Mouse (Mus musculus): ENCODE results near the gene Slc22a21. TPM values are rescaled to one million over a fixed set of nuclear protein-coding genes. Genes with fewer than 3 reads are reported as not detected.
"Not testable (repeated sequence)": the region's sequence is repeated elsewhere in the genome, so short reads cannot be mapped to it uniquely, and the experiment has no call there.

Slc22a21 gene
- polyA plus RNA-seq, 1 experiment from 2014 or later = 2.7 TPM

DNA sequence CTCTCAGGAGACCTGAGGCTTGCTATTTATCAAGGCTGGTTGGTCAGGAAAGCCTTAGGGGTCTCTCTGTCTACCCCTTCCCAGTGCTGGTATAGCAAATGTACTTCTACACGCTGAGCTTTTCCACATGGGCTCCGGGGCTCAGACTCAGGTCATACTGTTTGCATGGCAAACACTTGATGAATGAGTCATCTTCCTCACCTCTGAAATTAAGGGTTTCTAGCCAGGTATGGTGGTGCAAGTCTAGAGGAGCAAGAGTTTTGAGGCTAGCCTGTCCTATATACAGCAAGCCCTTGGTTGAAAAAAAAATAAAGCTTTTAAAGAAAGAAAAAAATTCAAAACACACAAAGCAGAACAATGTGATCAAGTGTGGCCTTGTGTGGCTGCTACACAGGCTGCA lies 31.1 kb upstream of the Slc22a21 start:
- 95% methylated on average over 2 of the region's 2 CpGs for WGBS
- Histone ChIP-seq H3K9ac (no peak overlapping the region), H3K36me3 (replicated peaks) (no peaks in the 10 kb centered on the region), H3K27me3 (no peaks in the 10 kb centered on the region), H3K27ac (no peak overlapping the region), H3K4me3 (replicated peaks) (no peak overlapping the region), H3K9me3 (no peaks in the 10 kb centered on the region), H3K4me2 (no peak overlapping the region), H3K4me1 (no peaks in the 10 kb centered on the region)
- no peak for ATAC-seq (ENCODE audit: low FRiP score)

DNA sequence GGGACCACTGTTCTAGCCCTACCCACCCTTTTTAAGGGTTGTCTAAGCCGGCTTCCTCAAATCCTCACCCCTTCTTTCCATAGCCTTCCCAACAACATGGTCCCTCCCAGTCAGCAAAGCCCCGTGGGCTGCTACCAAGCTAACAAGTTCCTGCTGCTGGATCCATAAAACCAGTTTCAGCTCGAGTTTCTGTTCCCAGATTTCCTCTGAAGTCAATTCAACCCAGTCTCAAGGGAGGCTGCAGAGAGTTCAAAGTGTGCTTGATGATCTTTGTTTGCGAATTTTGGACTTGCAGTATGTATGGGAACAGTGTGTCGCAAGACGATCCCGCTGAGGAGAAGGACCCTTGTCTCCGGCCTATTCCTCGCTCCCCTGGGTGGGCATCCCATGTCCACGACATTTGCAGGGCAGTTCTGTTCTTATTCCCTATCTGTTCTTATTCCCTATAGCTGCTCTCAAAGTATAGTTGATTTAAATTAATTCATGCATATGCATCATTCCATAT lies 28.3 kb upstream of the Slc22a21 start:
- no peaks in the 10 kb centered on the region for H3K9me3 ChIP-seq
- no peak for ATAC-seq (ENCODE audit: low FRiP score)
- H3K9ac ChIP-seq = no peak overlapping the region
- 84% methylated on average over 10 of the region's 10 CpGs for WGBS
- H3K36me3 ChIP-seq (replicated peaks) = no peaks in the 10 kb centered on the region
- no peak overlapping the region for H3K4me2 ChIP-seq
- H3K27me3 ChIP-seq = no peaks in the 10 kb centered on the region
- no peaks in the 10 kb centered on the region for H3K4me1 ChIP-seq
- H3K27ac ChIP-seq = no peak overlapping the region
- H3K4me3 ChIP-seq (replicated peaks) = no peak overlapping the region

- H3K9ac ChIP-seq = no peak overlapping the region
- no peaks in the 10 kb centered on the region for H3K36me3 ChIP-seq (replicated peaks)
- H3K4me2 ChIP-seq = no peak overlapping the region
- no peak overlapping the region for H3K4me3 ChIP-seq (replicated peaks)
- WGBS = 92% methylated on average over 11 of the region's 11 CpGs
- no peak overlapping the region for H3K27ac ChIP-seq
- H3K9me3 ChIP-seq = no peaks in the 10 kb centered on the region
- ATAC-seq (ENCODE audit: low FRiP score) = no peak
- H3K27me3 ChIP-seq = no peaks in the 10 kb centered on the region
- no peaks in the 10 kb centered on the region for H3K4me1 ChIP-seq
Observed at GRCm38 (mm10) chr11:54007717-54008116, 27.6 kb upstream of the Slc22a21 start.

DNA sequence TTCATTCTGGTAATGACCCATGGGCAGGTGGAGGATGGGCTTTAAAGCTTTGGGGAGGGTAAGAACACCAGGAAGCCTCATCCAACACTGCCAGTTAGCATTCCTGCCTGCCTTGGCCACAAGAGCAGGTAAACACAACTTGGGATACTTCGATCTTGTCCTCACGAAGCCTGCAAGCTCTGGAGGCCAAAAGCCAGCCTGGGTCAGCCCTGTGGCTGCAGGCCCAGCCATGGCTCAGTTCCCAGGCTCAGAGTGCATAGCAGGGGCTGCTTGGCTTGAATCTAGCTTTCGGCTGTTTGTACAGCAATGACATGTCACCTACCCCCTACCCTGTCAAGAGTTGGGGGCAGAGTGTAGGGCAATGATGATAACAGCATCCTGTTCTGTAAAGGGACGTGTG lies 26.8 kb upstream of the Slc22a21 start:
- H3K9me3 ChIP-seq = no peaks in the 10 kb centered on the region
- no peak overlapping the region for H3K4me2 ChIP-seq
- H3K4me3 ChIP-seq (replicated peaks) = no peak overlapping the region
- H3K9ac ChIP-seq = no peak overlapping the region
- H3K27ac ChIP-seq = no peak overlapping the region
- H3K27me3 ChIP-seq = no peaks in the 10 kb centered on the region
- peaks cover 6% of the 10 kb centered on the region; the same call in 1 of the 2 replicates for H3K4me1 ChIP-seq
- WGBS = 87% methylated on average over 4 of the region's 4 CpGs
- no peak for ATAC-seq (ENCODE audit: low FRiP score)
- no peaks in the 10 kb centered on the region for H3K36me3 ChIP-seq (replicated peaks)

GRCm38 (mm10) chr11:54006362-54006761 lies 26.2 kb upstream of the Slc22a21 start:
- WGBS = 86% methylated on average over 5 of the region's 5 CpGs

DNA sequence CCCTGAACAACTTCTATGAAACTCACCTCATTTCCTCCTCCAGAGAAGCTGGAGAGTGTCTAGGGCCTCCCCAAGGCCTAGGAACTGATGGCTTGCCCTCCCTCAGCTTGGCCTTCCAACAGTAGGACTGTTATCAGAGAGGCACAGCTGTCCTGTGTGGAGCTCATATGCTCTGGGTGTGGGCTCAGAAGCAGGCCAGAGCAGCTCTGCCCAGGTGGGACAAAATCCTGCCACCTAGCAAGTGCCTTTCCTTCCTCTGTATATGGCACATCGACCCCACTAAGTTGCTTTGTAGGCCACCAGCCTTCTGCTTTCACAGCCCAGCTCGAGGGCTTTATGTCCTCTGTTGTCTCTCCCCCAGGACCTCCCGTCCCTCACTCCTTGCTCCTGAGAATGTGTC lies 24.6 kb upstream of the Slc22a21 start:
- H3K27ac ChIP-seq = no peak overlapping the region
- WGBS = 84% methylated on average over 3 of the region's 3 CpGs

More at GRCm38 (mm10) chr11:54006362-54006761, 26.2 kb upstream of the Slc22a21 start:
- H3K27ac ChIP-seq; H3K36me3 ChIP-seq (replicated peaks); H3K4me3 ChIP-seq (replicated peaks); H3K4me1 ChIP-seq; H3K27me3 ChIP-seq; H3K4me2 ChIP-seq; H3K9me3 ChIP-seq; ATAC-seq (ENCODE audit: low FRiP score); H3K9ac ChIP-seq: not testable (repeated sequence)

DNA sequence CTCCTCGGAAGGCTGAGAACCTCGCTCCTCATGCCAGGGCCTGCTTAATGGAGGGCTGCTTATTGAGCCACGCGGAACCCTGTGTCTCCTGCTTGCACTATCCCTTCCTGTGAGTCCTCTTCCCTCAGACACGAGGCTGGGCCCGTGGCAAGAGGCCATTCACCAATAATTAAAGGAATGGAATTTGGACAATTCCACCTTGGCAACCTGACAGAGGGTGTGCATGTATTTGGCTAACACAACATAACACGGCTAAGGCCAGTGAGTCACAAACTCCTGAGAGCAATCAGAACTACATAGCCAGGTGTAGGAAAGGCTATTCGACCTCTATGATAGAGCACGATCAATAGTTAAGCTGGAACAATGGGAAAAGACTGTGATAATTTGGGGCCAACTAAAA lies 24.1 kb upstream of the Slc22a21 start:
- no peaks in the 10 kb centered on the region for H3K27me3 ChIP-seq
- no peak overlapping the region for H3K4me2 ChIP-seq
- H3K4me1 ChIP-seq = peaks cover 6% of the 10 kb centered on the region; the same call in 1 of the 2 replicates
- H3K4me3 ChIP-seq (replicated peaks) = no peak overlapping the region
- H3K27ac ChIP-seq = no peak overlapping the region
- H3K36me3 ChIP-seq (replicated peaks) = no peaks in the 10 kb centered on the region
- no peak for ATAC-seq (ENCODE audit: low FRiP score)
- WGBS = 82% methylated on average over 9 of the region's 9 CpGs
- H3K9me3 ChIP-seq = no peaks in the 10 kb centered on the region
- no peak overlapping the region for H3K9ac ChIP-seq

More for the DNA sequence above, 24.6 kb upstream of the Slc22a21 start:
- H3K9me3 ChIP-seq = no peaks in the 10 kb centered on the region
- peaks cover 6% of the 10 kb centered on the region; the same call in 1 of the 2 replicates for H3K4me1 ChIP-seq
- H3K4me2 ChIP-seq = no peak overlapping the region
- no peaks in the 10 kb centered on the region for H3K27me3 ChIP-seq
- H3K36me3 ChIP-seq (replicated peaks) = no peaks in the 10 kb centered on the region
- no peak for ATAC-seq (ENCODE audit: low FRiP score)
- H3K4me3 ChIP-seq (replicated peaks) = no peak overlapping the region
- H3K9ac ChIP-seq = no peak overlapping the region

DNA sequence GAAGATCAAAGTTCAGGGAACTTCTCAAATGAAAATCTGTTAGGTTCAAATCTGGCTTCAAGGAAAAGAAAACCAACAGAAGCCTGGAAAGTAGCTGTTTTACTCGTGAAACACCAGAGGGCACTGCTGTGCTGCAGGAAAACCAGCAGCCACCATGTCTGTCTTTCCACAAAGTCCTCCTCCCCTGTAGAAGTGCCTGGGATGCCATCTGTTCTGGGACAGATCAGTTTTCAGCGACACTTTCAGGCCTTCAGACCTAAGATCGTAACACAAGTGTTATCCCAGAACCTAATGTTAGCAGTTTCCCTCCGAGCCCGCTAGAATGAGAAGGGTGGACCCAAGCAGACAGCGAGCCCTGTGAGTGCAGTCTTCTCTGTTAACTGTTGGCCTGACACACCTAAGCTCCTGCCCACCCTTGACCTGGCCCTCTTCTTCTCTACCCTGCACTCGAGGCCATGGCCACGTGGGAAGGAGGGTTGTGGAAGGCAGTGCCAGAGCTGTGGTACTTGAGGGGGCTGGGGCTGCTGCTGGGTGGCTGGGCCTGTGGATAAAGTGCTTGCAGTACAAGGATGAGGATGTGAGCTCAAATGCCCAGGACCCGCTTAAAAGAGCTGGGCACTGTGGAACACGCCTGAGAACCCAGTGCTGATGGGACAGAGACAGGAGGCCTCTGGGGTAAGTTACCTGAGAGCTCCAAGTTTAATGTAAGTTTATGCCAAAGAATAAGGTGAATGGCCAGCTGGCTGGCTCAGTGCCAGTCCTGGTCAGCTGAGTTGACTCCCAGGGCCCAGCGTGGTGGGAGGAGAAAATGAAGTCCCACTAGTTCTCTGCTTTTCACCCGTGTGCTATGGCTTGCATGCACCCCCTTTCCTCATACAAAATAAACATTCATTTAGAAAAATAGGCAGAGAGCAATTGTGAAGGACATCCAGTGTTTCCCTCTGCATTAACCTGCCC lies 22.9 kb upstream of the Slc22a21 start:
- 0 out of 2 replicates have a peak, but pooled peaks have one; percentile 30 for ATAC-seq (ENCODE audit: low FRiP score)
- H3K4me3 ChIP-seq (replicated peaks); H3K9me3 ChIP-seq; H3K27me3 ChIP-seq; H3K36me3 ChIP-seq (replicated peaks); H3K4me1 ChIP-seq; H3K27ac ChIP-seq; H3K9ac ChIP-seq; H3K4me2 ChIP-seq: not testable (repeated sequence)
- WGBS = 55% methylated on average over 12 of the region's 12 CpGs

DNA sequence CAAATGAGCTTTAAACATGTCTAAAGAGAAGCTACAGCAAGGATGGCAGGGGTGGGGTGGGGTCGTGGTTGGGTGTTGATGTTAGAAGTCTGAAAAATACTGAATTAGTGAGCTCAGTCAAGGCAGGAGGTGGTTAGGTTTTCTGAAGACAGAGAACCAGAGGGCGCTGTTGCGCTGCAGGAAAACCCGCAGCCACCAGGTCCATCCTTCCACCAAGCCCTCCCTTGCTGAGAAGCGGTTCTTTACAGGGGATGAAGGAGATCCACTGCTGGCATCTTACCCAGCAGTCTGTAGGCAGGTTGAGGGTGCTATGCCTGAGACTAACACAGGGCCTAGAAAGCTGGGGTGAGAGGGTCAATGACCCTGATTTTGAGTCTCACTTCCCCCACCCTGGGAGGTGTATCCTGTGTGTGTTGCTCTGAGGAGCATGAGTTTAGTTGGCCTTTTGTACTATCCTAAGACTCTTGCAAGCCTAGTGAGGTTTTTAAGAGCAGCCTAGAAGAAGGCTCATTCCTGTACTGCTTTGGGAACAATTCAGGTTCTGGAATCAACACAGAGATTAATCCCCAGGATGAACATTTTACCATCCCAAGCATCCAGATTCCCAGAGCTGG lies 22.1 kb upstream of the Slc22a21 start:
- Histone ChIP-seq H3K4me1 (peaks cover 6% of the 10 kb centered on the region; the same call in 1 of the 2 replicates), H3K27me3 (no peaks in the 10 kb centered on the region), H3K9ac (no peak overlapping the region), H3K4me3 (replicated peaks) (no peak overlapping the region), H3K36me3 (replicated peaks) (no peaks in the 10 kb centered on the region), H3K9me3 (no peaks in the 10 kb centered on the region), H3K27ac (no peak overlapping the region), H3K4me2 (no peak overlapping the region; the same call in 1 of the 2 replicates)
- WGBS = 4% methylated on average over 5 of the region's 5 CpGs
- ATAC-seq (ENCODE audit: low FRiP score) = no peak

DNA sequence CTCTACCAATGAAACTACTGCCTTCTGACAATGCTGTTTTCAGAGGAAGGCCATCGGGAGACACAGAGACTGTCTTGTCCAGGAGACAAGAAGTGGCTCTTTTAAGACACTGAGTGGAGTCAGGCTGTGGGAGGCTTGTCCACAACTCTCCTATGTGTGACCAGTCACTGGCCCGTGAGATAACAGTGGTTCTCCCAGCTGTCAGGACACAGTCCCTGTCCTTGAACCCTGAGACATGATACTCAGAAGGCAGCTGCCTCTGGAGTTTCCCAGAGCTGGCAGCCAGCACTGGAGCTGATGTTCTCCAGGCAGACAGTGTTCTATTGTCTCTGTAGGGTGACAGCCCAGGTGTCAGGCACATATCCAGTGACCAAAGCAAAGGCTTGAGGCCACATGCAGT lies 17.5 kb upstream of the Slc22a21 start:
- 76% methylated on average over 2 of the region's 2 CpGs for WGBS
- H3K36me3 ChIP-seq (replicated peaks) = no peaks in the 10 kb centered on the region
- H3K9me3 ChIP-seq = no peaks in the 10 kb centered on the region
- no peaks in the 10 kb centered on the region for H3K27me3 ChIP-seq
- H3K4me3 ChIP-seq (replicated peaks) = no peak overlapping the region
- ATAC-seq (ENCODE audit: low FRiP score) = no peak
- H3K9ac ChIP-seq = no peak overlapping the region
- H3K4me2 ChIP-seq = no peak overlapping the region
- H3K4me1 ChIP-seq = peaks cover 6% of the 10 kb centered on the region; the same call in 1 of the 2 replicates
- no peak overlapping the region for H3K27ac ChIP-seq

- no peak overlapping the region for H3K4me2 ChIP-seq
- H3K4me3 ChIP-seq (replicated peaks) = no peak overlapping the region
- no peaks in the 10 kb centered on the region for H3K27me3 ChIP-seq
- no peak for ATAC-seq (ENCODE audit: low FRiP score)
- 93% methylated on average over 4 of the region's 4 CpGs for WGBS
- no peaks in the 10 kb centered on the region for H3K36me3 ChIP-seq (replicated peaks)
- H3K4me1 ChIP-seq = no peaks in the 10 kb centered on the region
- no peak overlapping the region for H3K27ac ChIP-seq
- no peak overlapping the region for H3K9ac ChIP-seq
- H3K9me3 ChIP-seq = no peaks in the 10 kb centered on the region
Observed at GRCm38 (mm10) chr11:53992264-53992663, 12.1 kb upstream of the Slc22a21 start.

- no peak overlapping the region for H3K9ac ChIP-seq
- no peaks in the 10 kb centered on the region for H3K4me1 ChIP-seq
- no peak overlapping the region for H3K4me2 ChIP-seq
- no peak overlapping the region for H3K4me3 ChIP-seq (replicated peaks)
- no peak for ATAC-seq (ENCODE audit: low FRiP score)
- no peak overlapping the region for H3K27ac ChIP-seq
- H3K27me3 ChIP-seq = no peaks in the 10 kb centered on the region
- WGBS = 60% methylated on average over 1 of the region's 1 CpGs
- no peaks in the 10 kb centered on the region for H3K36me3 ChIP-seq (replicated peaks)
- H3K9me3 ChIP-seq = no peaks in the 10 kb centered on the region
Observed at GRCm38 (mm10) chr11:53989232-53989631, 9.1 kb upstream of the Slc22a21 start.

Data from forebrain, embryonic 12.5 days (tissue).